In the genomic region with DNA sequence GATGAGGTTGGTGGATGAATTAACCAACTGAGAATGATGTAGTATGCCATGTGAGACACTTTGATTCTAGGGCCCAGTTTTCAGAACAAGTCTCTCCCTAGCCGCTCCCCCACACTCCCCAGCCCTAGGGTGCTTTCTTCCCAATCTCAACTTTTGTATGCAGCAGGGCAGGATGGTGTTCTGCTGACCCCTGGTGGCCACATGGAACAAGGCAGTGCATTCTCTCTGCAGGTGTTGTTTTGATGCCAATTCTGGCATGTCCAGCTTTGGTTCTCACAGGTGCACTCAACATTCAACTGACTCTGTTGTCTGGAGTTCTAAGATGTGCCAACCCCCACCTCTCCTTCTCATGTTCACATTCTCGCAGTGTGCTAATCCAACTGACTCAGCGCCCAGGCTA, we compare ENCODE assay signal across 8 mouse cellular contexts. TPM values are rescaled to one million over a fixed set of nuclear protein-coding genes. Genes with fewer than 3 reads are reported as not detected.
DNase-seq lines count a peak whose midpoint lies in the region; ATAC-seq and TF ChIP-seq lines count a peak whose summit lies in the region.

No protein-coding gene starts in this region.

- H3K27me3 ChIP-seq in intestine, postnatal 0 days (replicated peaks; ENCODE audit: control insufficient read depth, insufficient read depth, low read length), result no peaks in the 10 kb centered on the region
- no peaks in the 10 kb centered on the region for H3K27me3 ChIP-seq in limb, embryonic 13.5 days
- no peaks in the 10 kb centered on the region for H3K27me3 ChIP-seq in stomach, embryonic 14.5 days (ENCODE audit: control insufficient read depth, insufficient read depth, low read length)

- no peak overlapping the region for H3K9ac ChIP-seq in intestine, postnatal 0 days (ENCODE audit: low read depth, low read length)
- no peak overlapping the region for H3K9ac ChIP-seq in limb, embryonic 13.5 days
- H3K9ac ChIP-seq in stomach, embryonic 14.5 days (replicated peaks; ENCODE audit: low read depth, low read length), result no peak overlapping the region

- no peak for ATAC-seq in intestine, postnatal 0 days
- ATAC-seq in limb, embryonic 13.5 days (ENCODE audit: low FRiP score, low read depth), result peak; percentile 59
- ATAC-seq in stomach, embryonic 14.5 days (ENCODE audit: insufficient number of reproducible peaks, insufficient read depth, low FRiP score, low read depth), result peak; percentile 44; the same call in 1 of the 2 replicates

- H3K4me1 ChIP-seq in intestine, postnatal 0 days (replicated peaks; ENCODE audit: control insufficient read depth, insufficient read depth, low read length), result no peaks in the 10 kb centered on the region
- H3K4me1 ChIP-seq in limb, embryonic 13.5 days, result no peaks in the 10 kb centered on the region; the same call in 1 of the 2 replicates
- H3K4me1 ChIP-seq in stomach, embryonic 14.5 days (ENCODE audit: control insufficient read depth, insufficient read depth, low read length), result no peaks in the 10 kb centered on the region

- H3K36me3 ChIP-seq in intestine, postnatal 0 days (ENCODE audit: control insufficient read depth, insufficient read depth), result peaks cover 6% of the 10 kb centered on the region
- H3K36me3 ChIP-seq in limb, embryonic 13.5 days, result peaks cover 23% of the 10 kb centered on the region
- peaks cover 7% of the 10 kb centered on the region for H3K36me3 ChIP-seq in stomach, embryonic 14.5 days (ENCODE audit: control insufficient read depth, insufficient read depth, low read length)

- peak; percentile 98 for TF ChIP-seq CTCF in intestine, postnatal 0 days (IDR thresholded peaks at IDR 0.05; ENCODE audit: low read depth)

- no peaks in the 10 kb centered on the region for H3K9me3 ChIP-seq in intestine, postnatal 0 days (ENCODE audit: control insufficient read depth)
- no peaks in the 10 kb centered on the region for H3K9me3 ChIP-seq in limb, embryonic 13.5 days
- no peaks in the 10 kb centered on the region for H3K9me3 ChIP-seq in stomach, embryonic 14.5 days (ENCODE audit: control insufficient read depth, low read depth, low read length)

- H3K27ac ChIP-seq in intestine, postnatal 0 days (ENCODE audit: low read depth, low read length), result no peak overlapping the region
- no peak overlapping the region for H3K27ac ChIP-seq in limb, embryonic 13.5 days
- no peak overlapping the region for H3K27ac ChIP-seq in stomach, embryonic 14.5 days (ENCODE audit: low read length)

- DNase-seq in 3T3-L1 (ENCODE audit: low read depth, low spot score) (peak; percentile 73), NIH3T3 (ENCODE audit: low read depth) (peak; percentile 82)
- DNase-seq in cerebellum, postnatal 10 days, result peak; percentile 85 to 89
- peak; percentile 45 to 61 for DNase-seq in frontal cortex, postnatal 36 days (ENCODE audit: low spot score in 2 of 2)
- DNase-seq in naive thymus-derived CD4-positive, alpha-beta T cell, adult 2 months (ENCODE audit: low read depth), result peak; percentile 82

- H3K4me3 ChIP-seq in intestine, postnatal 0 days (ENCODE audit: low read depth, low read length), result no peak overlapping the region
- H3K4me3 ChIP-seq in limb, embryonic 13.5 days, result no peak overlapping the region
- H3K4me3 ChIP-seq in stomach, embryonic 14.5 days (ENCODE audit: low read depth, low read length), result no peak overlapping the region

- WGBS in intestine, postnatal 0 days, result 32% methylated on average over 3 of the region's 3 CpGs
- WGBS in limb, embryonic 13.5 days, result 22% methylated on average over 3 of the region's 3 CpGs
- 35% methylated on average over 3 of the region's 3 CpGs for WGBS in stomach, embryonic 14.5 days

- H3K4me2 ChIP-seq in intestine, postnatal 0 days (replicated peaks; ENCODE audit: low read depth), result no peak overlapping the region
- H3K4me2 ChIP-seq in limb, embryonic 13.5 days (replicated peaks), result no peak overlapping the region
- no peak overlapping the region for H3K4me2 ChIP-seq in stomach, embryonic 14.5 days (replicated peaks; ENCODE audit: low read depth, low read length)

RNA-seq across cellular contexts. Expression of a gene that starts 14.2 kb away (rescaled TPM):
- 0.22 and 0.27 TPM in 2 replicates for polyA plus RNA-seq in intestine, postnatal 0 days (2015; fragmentation: Nextera tagmentation; extraction: Ambion mirVana)
- polyA plus RNA-seq in limb, embryonic 13.5 days (2015; fragmentation: Nextera tagmentation; extraction: Ambion mirVana), result 0.15 and 0.51 TPM in 2 replicates
- polyA plus RNA-seq in stomach, embryonic 14.5 days (2014; fragmentation: Nextera tagmentation; extraction: Ambion mirVana), result 0.17 TPM in 1 of 2 replicates, not detected in the other

RNA-seq across cellular contexts. Expression of a gene that starts 39.2 kb away (rescaled TPM):
- 124 and 132 TPM in 2 replicates for polyA plus RNA-seq in intestine, postnatal 0 days (2015; fragmentation: Nextera tagmentation; extraction: Ambion mirVana)
- 44.2 and 44.9 TPM in 2 replicates for polyA plus RNA-seq in limb, embryonic 13.5 days (2015; fragmentation: Nextera tagmentation; extraction: Ambion mirVana)
- 53.9 and 55.7 TPM in 2 replicates for polyA plus RNA-seq in stomach, embryonic 14.5 days (2014; fragmentation: Nextera tagmentation; extraction: Ambion mirVana)
